Mouse (Mus musculus) small intestine, adult 2 months (tissue): ENCODE measurements around the gene Mettl15.
A peak's percentile ranks its signal among the peaks of the same experiment; 100 is the strongest.

Experiments used
- CTCF ChIP-seq: fragments of 200-500 bp; IDR thresholded peaks from 2 replicates; pipeline ENCODE4 v1.5.1; 2012; ENCODE audit warnings: low read depth, mild to moderate bottlenecking, control low read depth, inconsistent platforms, low read length, moderate library complexity, mixed read lengths; ENCODE audit not compliant: insufficient replicate concordance, insufficient read length; ENCODE audit errors: extremely low read depth
- POLR2A ChIP-seq: fragments of 200-500 bp; IDR thresholded peaks from 2 replicates; pipeline ENCODE4 v1.6.1; 2012; ENCODE audit warnings: low read depth, mild to moderate bottlenecking, control low read depth, inconsistent platforms, low read length, moderate library complexity

- peak; percentile 37 for TF ChIP-seq POLR2A
- no peak for TF ChIP-seq CTCF
Measured at GRCm38 (mm10) chr2:109280600-109281340, at the start of gene Mettl15, which contains the start of gene Kif18a.
